Mouse (Mus musculus): ENCODE measurements at regions not wholly inside any gene's neighbourhood (a gene's known extent, or its start where the extent isn't known, plus 50 kb on each side); places are given as distances from the start of the nearest gene placed in this dataset.

GRCm38 (mm10) chr4:83915871-83916270 lies 390.5 kb downstream of the Ccdc171 start:
- Histone ChIP-seq H3K79me2 (ENCODE audit: control insufficient read depth, insufficient read depth, low read length, poor library complexity) (no peaks in the 10 kb centered on the region), H3K9ac (ENCODE audit: control insufficient read depth, low read depth, low read length, poor library complexity, severe bottlenecking) (no peak overlapping the region), H3K27me3 (ENCODE audit: control insufficient read depth in 1 of 2, insufficient read depth in 2 of 2, low read length in 2 of 2) (no peaks in the 10 kb centered on the region), H3K4me3 (ENCODE audit: control insufficient read depth in 1 of 2, insufficient read depth in 1 of 2, low read depth in 2 of 2, low read length in 2 of 2) (no peak overlapping the region), H3K4me1 (ENCODE audit: control insufficient read depth in 1 of 2, insufficient read depth in 2 of 2, low read length in 2 of 2) (no peaks in the 10 kb centered on the region), H3K27ac (ENCODE audit: control insufficient read depth, low read depth, low read length) (no peak overlapping the region), H3K36me3 (ENCODE audit: control insufficient read depth in 1 of 2, insufficient read depth in 2 of 2, low read length in 2 of 2) (no peaks in the 10 kb centered on the region), H3K9me3 (replicated peaks; ENCODE audit: insufficient read depth, low read length) (no peaks in the 10 kb centered on the region)
- no peak for DNase-seq (ENCODE audit: low read depth, low spot score)
- no peak for TF ChIP-seq EP300 (IDR thresholded peaks at IDR 0.05; ENCODE audit: low read depth in 1 of 2, low read length in 2 of 2)
- no peak for TF ChIP-seq RAD21 (IDR thresholded peaks at IDR 0.05; ENCODE audit: low read depth, low read length)

DNA sequence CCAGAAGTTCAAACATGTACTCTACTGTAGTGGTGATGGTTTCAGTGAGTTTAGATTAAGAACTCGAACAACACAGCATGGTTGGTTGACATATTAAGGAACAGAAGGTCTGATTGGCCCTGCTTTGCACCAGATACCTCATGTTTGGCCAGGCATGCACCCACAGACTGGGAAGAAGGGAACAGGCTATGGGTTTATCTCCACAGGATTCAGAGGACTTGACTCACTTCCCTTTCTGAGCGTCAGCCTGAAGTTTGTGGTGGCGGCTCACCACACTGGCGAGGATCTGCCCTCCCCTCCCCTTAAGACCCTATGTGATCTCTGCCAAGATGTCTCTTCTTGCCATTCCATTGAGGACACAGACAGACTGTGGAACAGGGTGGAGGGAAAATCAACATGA lies 391.7 kb downstream of the Ccdc171 start:
- Histone ChIP-seq H3K27ac (ENCODE audit: control insufficient read depth, low read depth, low read length) (no peak overlapping the region), H3K79me2 (ENCODE audit: control insufficient read depth, insufficient read depth, low read length, poor library complexity) (no peaks in the 10 kb centered on the region), H3K9me3 (replicated peaks; ENCODE audit: insufficient read depth, low read length) (no peaks in the 10 kb centered on the region), H3K9ac (ENCODE audit: control insufficient read depth, low read depth, low read length, poor library complexity, severe bottlenecking) (no peak overlapping the region), H3K4me1 (ENCODE audit: control insufficient read depth in 1 of 2, insufficient read depth in 2 of 2, low read length in 2 of 2) (no peaks in the 10 kb centered on the region), H3K4me3 (ENCODE audit: control insufficient read depth in 1 of 2, insufficient read depth in 1 of 2, low read depth in 2 of 2, low read length in 2 of 2) (no peak overlapping the region), H3K27me3 (ENCODE audit: control insufficient read depth in 1 of 2, insufficient read depth in 2 of 2, low read length in 2 of 2) (no peaks in the 10 kb centered on the region), H3K36me3 (ENCODE audit: control insufficient read depth in 1 of 2, insufficient read depth in 2 of 2, low read length in 2 of 2) (no peaks in the 10 kb centered on the region)
- TF ChIP-seq ETS1 (IDR thresholded peaks at IDR 0.05; ENCODE audit: low read depth, low read length) (no peak), POLR2AphosphoS2 (IDR thresholded peaks at IDR 0.05; ENCODE audit: low read length) (no peak), ZNF384 (IDR thresholded peaks at IDR 0.05; ENCODE audit: low read depth, low read length) (no peak), MYB (IDR thresholded peaks at IDR 0.05; ENCODE audit: low read depth, low read length) (no peak), MEF2A (IDR thresholded peaks at IDR 0.05; ENCODE audit: extremely low read depth, insufficient replicate concordance, low read depth, low read length, poor library complexity, severe bottlenecking) (no peak), RCOR1 (IDR thresholded peaks at IDR 0.05; ENCODE audit: low read depth, low read length) (no peak), SIN3A (IDR thresholded peaks at IDR 0.05; ENCODE audit: low read length) (no peak), EP300 (IDR thresholded peaks at IDR 0.05; ENCODE audit: low read depth in 1 of 2, low read length in 2 of 2) (no peak), CTCF (IDR thresholded peaks at IDR 0.05 in 2 of 3, conservative IDR thresholded peaks at IDR 0.05 in 1 of 3; ENCODE audit: control insufficient read depth in 1 of 3, insufficient read depth in 1 of 3, low read depth in 2 of 3, low read length in 3 of 3, poor library complexity in 1 of 3, severe bottlenecking in 1 of 3) (no peak), UBTF (IDR thresholded peaks at IDR 0.05; ENCODE audit: borderline replicate concordance, insufficient read depth, low read depth, low read length) (no peak), SMC3 (IDR thresholded peaks at IDR 0.05; ENCODE audit: low read depth, low read length) (no peak), NRF1 (IDR thresholded peaks at IDR 0.05; ENCODE audit: insufficient read depth, low read depth, low read length, poor library complexity, severe bottlenecking) (no peak), ELF1 (IDR thresholded peaks at IDR 0.05; ENCODE audit: low read depth, low read length) (no peak), TBP (IDR thresholded peaks at IDR 0.05; ENCODE audit: low read depth, low read length) (no peak), TAL1 (IDR thresholded peaks at IDR 0.05; ENCODE audit: low read length) (no peak), ZKSCAN1 (IDR thresholded peaks at IDR 0.05; ENCODE audit: low read depth, low read length) (no peak), MAFK (IDR thresholded peaks at IDR 0.05; ENCODE audit: borderline replicate concordance, low read depth, low read length) (no peak), RAD21 (IDR thresholded peaks at IDR 0.05; ENCODE audit: low read depth, low read length) (no peak), E2F4 (IDR thresholded peaks at IDR 0.05; ENCODE audit: borderline replicate concordance, low read depth, low read length) (no peak), USF2 (IDR thresholded peaks at IDR 0.05; ENCODE audit: borderline replicate concordance in 1 of 2, insufficient read depth in 1 of 2, low read depth in 1 of 2, low read length in 2 of 2) (no peak)
- no peak for DNase-seq (ENCODE audit: low read depth, low spot score)

Measured in MEL (cell line).